19 mouse cellular contexts compared by ENCODE assay signal in the genomic region with DNA sequence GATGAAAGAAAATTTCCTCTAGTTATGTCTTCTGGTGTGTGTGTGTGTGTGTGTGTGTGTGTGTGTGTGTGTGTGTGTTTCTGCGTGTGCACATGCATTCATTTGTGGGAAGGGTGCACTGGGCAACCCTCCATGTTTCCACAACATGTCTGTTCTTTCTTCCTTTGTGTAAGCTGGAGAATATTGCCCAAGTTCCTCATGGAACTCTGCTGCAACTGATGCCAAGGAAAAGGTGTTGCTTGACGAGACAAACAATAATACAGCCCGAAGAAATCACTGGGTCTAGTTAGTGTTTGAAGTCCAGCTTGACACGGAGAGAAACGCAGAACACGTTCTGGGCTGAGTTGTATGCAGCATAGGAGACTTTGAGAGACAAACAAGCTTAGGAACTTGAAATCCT.
DNase-seq lines count a peak whose midpoint lies in the region; ATAC-seq lines count a peak whose summit lies in the region.
"Had no signal": no experiment of that assay in that cellular context is flagged by ENCODE, and none has a peak within 500 bp of the region (broad histone marks: within the 10 kb centered on the region; RNA-seq: fewer than 3 reads in every experiment).

No protein-coding gene starts in this region.

- H3K27ac ChIP-seq in heart, embryonic 10.5 days: 0 out of 2 replicates have a peak overlapping the region, but pooled peaks have one; percentile 29
- peak overlapping the region; percentile 13; the same call in 1 of the 2 replicates for H3K27ac ChIP-seq in brown adipose tissue, adult 24 weeks (replicated peaks; ENCODE audit: low read depth, low read length)
- peak overlapping the region; percentile 50; the same call in 1 of the 2 replicates for H3K27ac ChIP-seq in intestine, embryonic 16.5 days (ENCODE audit: low read length)
- H3K27ac ChIP-seq: hindbrain, embryonic 12.5 days; limb, embryonic 12.5 days; liver, embryonic 14.5 days; neural tube, embryonic 13.5 days had no signal

- no peaks in the 10 kb centered on the region for H3K9me3 ChIP-seq in heart, embryonic 10.5 days
- H3K9me3 ChIP-seq in intestine, embryonic 16.5 days (ENCODE audit: control insufficient read depth, low read length): no peaks in the 10 kb centered on the region
- H3K9me3 ChIP-seq: hindbrain, embryonic 12.5 days; limb, embryonic 12.5 days; neural tube, embryonic 13.5 days had no signal

- 0 out of 2 replicates have a peak, but pooled peaks cover 3% of the 10 kb centered on the region for H3K4me1 ChIP-seq in heart, embryonic 10.5 days
- H3K4me1 ChIP-seq in brown adipose tissue, adult 24 weeks (ENCODE audit: control insufficient read depth, insufficient read depth, insufficient read length, low read length): peaks cover 3% of the 10 kb centered on the region; the same call in 1 of the 2 replicates
- 0 out of 2 replicates have a peak, but pooled peaks cover 5% of the 10 kb centered on the region for H3K4me1 ChIP-seq in intestine, embryonic 16.5 days (ENCODE audit: control insufficient read depth, insufficient read depth, low read length)
- H3K4me1 ChIP-seq: hindbrain, embryonic 12.5 days had no signal

- no peak for DNase-seq in heart, embryonic 10.5 days (ENCODE audit: low spot score)
- DNase-seq in heart, adult 18-20 months: no peak
- DNase-seq in lung, postnatal 10 days: peak; percentile 73
- DNase-seq in layer of hippocampus, adult 9-11 months: no peak
- DNase-seq: adrenal gland, adult 2 months; cerebellum, adult 11-12 months; cerebellum, postnatal 36 days; right cerebral cortex, postnatal 14 days; thymus, postnatal 36 days had no signal

- H3K9ac ChIP-seq in intestine, embryonic 16.5 days (ENCODE audit: low read depth, low read length): no peak overlapping the region
- H3K9ac ChIP-seq: hindbrain, embryonic 12.5 days; limb, embryonic 12.5 days; liver, embryonic 14.5 days; neural tube, embryonic 13.5 days had no signal

- no peak overlapping the region for H3K4me2 ChIP-seq in intestine, embryonic 16.5 days (ENCODE audit: low read depth, low read length)
- H3K4me2 ChIP-seq: hindbrain, embryonic 12.5 days; limb, embryonic 12.5 days; neural tube, embryonic 13.5 days had no signal

- no peak overlapping the region for H3K4me3 ChIP-seq in heart, embryonic 10.5 days
- H3K4me3 ChIP-seq in brown adipose tissue, adult 24 weeks (ENCODE audit: insufficient read depth, low read depth, low read length): no peak overlapping the region
- H3K4me3 ChIP-seq in intestine, embryonic 16.5 days (ENCODE audit: low read length): no peak overlapping the region
- H3K4me3 ChIP-seq: hindbrain, embryonic 12.5 days; limb, embryonic 12.5 days; neural tube, embryonic 13.5 days had no signal

- no peak for ATAC-seq in intestine, embryonic 16.5 days
- ATAC-seq in megakaryocyte-erythroid progenitor cell, adult 5-6 weeks (replicated peaks; ENCODE audit: low FRiP score, low TSS enrichment, poor library complexity, severe bottlenecking): no peak
- ATAC-seq: forebrain, embryonic 16.5 days; inflammation-experienced regulatory T-cells, adult 6 months had no signal

- WGBS in heart, embryonic 10.5 days: 67% methylated on average over 6 of the region's 6 CpGs
- 48% methylated on average over 6 of the region's 6 CpGs for WGBS in intestine, embryonic 16.5 days

- no peaks in the 10 kb centered on the region for H3K27me3 ChIP-seq in heart, embryonic 10.5 days (ENCODE audit: insufficient read depth, poor library complexity, severe bottlenecking)
- no peaks in the 10 kb centered on the region for H3K27me3 ChIP-seq in intestine, embryonic 16.5 days (replicated peaks; ENCODE audit: control insufficient read depth, insufficient read depth, low read length)
- H3K27me3 ChIP-seq: CH12.LX; hindbrain, embryonic 12.5 days; limb, embryonic 12.5 days; neural tube, embryonic 13.5 days had no signal

- H3K36me3 ChIP-seq in heart, embryonic 10.5 days: no peaks in the 10 kb centered on the region
- no peaks in the 10 kb centered on the region for H3K36me3 ChIP-seq in intestine, embryonic 16.5 days (ENCODE audit: control insufficient read depth, insufficient read depth, low read length)
- H3K36me3 ChIP-seq: hindbrain, embryonic 12.5 days; limb, embryonic 12.5 days; neural tube, embryonic 13.5 days had no signal
